Mouse (Mus musculus) layer of hippocampus, postnatal 14 days (tissue): ENCODE results near the gene Ffar2. TPM values are rescaled to one million over a fixed set of nuclear protein-coding genes. Genes with fewer than 3 reads are reported as not detected.
"Not testable (repeated sequence)": the region's sequence is repeated elsewhere in the genome, so short reads cannot be mapped to it uniquely, and the experiment has no call there.

Experiments used
- DNase-seq, 2 experiments: peaks; one replicate each; pipeline ENCODE4 v3.0.0; 2021 to 2022; ENCODE audit warnings: low spot score in 2 of 2, mixed read lengths in 1 of 2
- long read RNA-seq, 2 experiments: library from polyadenylated mRNA; stranded (forward); transcript quantifications; one replicate each; pipeline ENCODE4 v2.0.0; 2021
- total RNA-seq, 2 experiments: library from RNA; stranded (reverse); gene quantifications; 2 replicates each; pipeline ENCODE4 v1.2.3; 2021

Ffar2 gene
- total RNA-seq, result not detected
- long read RNA-seq, experiment 1, result 0 reads
- long read RNA-seq, experiment 2, result 0 reads

- no peak for DNase-seq
Measured at GRCm38 (mm10) chr7:30823675-30824074, at the start of gene Ffar2. TSS of gene Ffar2 (minus strand) at chr7:30823775.

- DNase-seq, result peak; percentile 58 to 65
Measured at GRCm38 (mm10) chr7:30873083-30873482, 49.5 kb upstream of the Ffar2 start.

GRCm38 (mm10) chr7:30863386-30863785, 39.8 kb upstream of the Ffar2 start:
- no peak for DNase-seq

- no peak for DNase-seq
Measured at GRCm38 (mm10) chr7:30861464-30861863, 37.9 kb upstream of the Ffar2 start, which contains the start of gene Ffar1. TSS of gene Ffar1 (minus strand) at chr7:30861564.

GRCm38 (mm10) chr7:30859635-30860402, 36.2 kb upstream of the Ffar2 start:
- DNase-seq, result peak; percentile 57 to 65

GRCm38 (mm10) chr7:30859290-30859634, 35.7 kb upstream of the Ffar2 start:
- DNase-seq, result peak; percentile 70 to 77

GRCm38 (mm10) chr7:30857746-30858145, 34.2 kb upstream of the Ffar2 start:
- no peak for DNase-seq

GRCm38 (mm10) chr7:30856078-30856477, 32.5 kb upstream of the Ffar2 start, which contains the start of gene Ffar3:
TSS of gene Ffar3 (minus strand) at chr7:30856178.
- DNase-seq, result no peak

- no peak for DNase-seq
Measured at GRCm38 (mm10) chr7:30851421-30851820, 27.8 kb upstream of the Ffar2 start.

- DNase-seq, result no peak
Measured at GRCm38 (mm10) chr7:30847934-30848333, 24.4 kb upstream of the Ffar2 start.

GRCm38 (mm10) chr7:30847386-30847785, 23.8 kb upstream of the Ffar2 start:
- no peak for DNase-seq

GRCm38 (mm10) chr7:30846505-30847053, 23.0 kb upstream of the Ffar2 start:
- DNase-seq, result no peak

GRCm38 (mm10) chr7:30844676-30845297, 21.2 kb upstream of the Ffar2 start:
- no peak for DNase-seq

GRCm38 (mm10) chr7:30842092-30842491, 18.5 kb upstream of the Ffar2 start:
- no peak for DNase-seq

- no peak for DNase-seq
Measured at GRCm38 (mm10) chr7:30841379-30841778, 17.8 kb upstream of the Ffar2 start.

GRCm38 (mm10) chr7:30840306-30840705, 16.7 kb upstream of the Ffar2 start:
- no peak for DNase-seq

GRCm38 (mm10) chr7:30837277-30837676, 13.7 kb upstream of the Ffar2 start:
- DNase-seq, result no peak

GRCm38 (mm10) chr7:30832684-30833083, 9.1 kb upstream of the Ffar2 start:
- DNase-seq, result not testable (repeated sequence)

GRCm38 (mm10) chr7:30832261-30832660, 8.7 kb upstream of the Ffar2 start:
- no peak for DNase-seq

- DNase-seq, result no peak
Measured at GRCm38 (mm10) chr7:30829428-30829827, 5.9 kb upstream of the Ffar2 start.

- DNase-seq, result not testable (repeated sequence)
Measured at GRCm38 (mm10) chr7:30828871-30829270, 5.3 kb upstream of the Ffar2 start.

GRCm38 (mm10) chr7:30826660-30827059, 3.1 kb upstream of the Ffar2 start:
- no peak for DNase-seq
